Mouse (Mus musculus): Measurements from ENCODE around the gene Adh5. TPM values are rescaled to one million over a fixed set of nuclear protein-coding genes. Genes with fewer than 3 reads are reported as not detected.

The Adh5 gene
- 10 to 100 TPM; 85.5 to 88.9 TPM for total RNA-seq (2021)

GRCm38 (mm10) chr3:138442612-138443464 is at the start of gene Adh5:
Adh5 (plus strand) TSS chr3:138443093.
- intact Hi-C loops (cut with DNase I): loop anchor here (5.0 to 10.0 kb wide), 4 partner anchors 84 to 632 kb away; partner anchors contain the start of genes Dnajb14, Eif4e, Lamtor3 and Rap1gds1
- DNase-seq: peak; percentile 92

GRCm38 (mm10) chr3:138404872-138405271 is 38.0 kb upstream of the Adh5 start:
- DNase-seq: peak in 1 of 2 experiments; percentile 3
- intact Hi-C loops (cut with DNase I): loop anchor here (1.0 kb wide), 2 partner anchors 165 to 182 kb away; no protein-coding TSS in a partner anchor

- peak; percentile 48 to 54 for DNase-seq
- intact Hi-C loops (cut with DNase I): loop anchor here (1.0 kb wide), 2 partner anchors 165 to 182 kb away; no protein-coding TSS in a partner anchor
These were observed 37.6 kb upstream of the Adh5 start for GRCm38 (mm10) chr3:138405341-138405740.

- intact Hi-C loops (cut with DNase I): loop anchor here (1.0 to 2.0 kb wide), 3 partner anchors 166 to 207 kb away; no protein-coding TSS in a partner anchor
- DNase-seq: no peak
These were observed 37.1 kb upstream of the Adh5 start for GRCm38 (mm10) chr3:138405840-138406239.

- DNase-seq: no peak
- intact Hi-C loops (cut with DNase I): loop anchor here (2.0 kb wide), 1 partner anchor 209 kb away; no protein-coding TSS in a partner anchor
These were observed 35.0 kb upstream of the Adh5 start for GRCm38 (mm10) chr3:138407920-138408319.

GRCm38 (mm10) chr3:138409585-138409984 is 33.3 kb upstream of the Adh5 start:
- DNase-seq: no peak
- intact Hi-C loops (cut with DNase I): no loop called here

- DNase-seq: no peak
These were observed 32.7 kb upstream of the Adh5 start for GRCm38 (mm10) chr3:138410211-138410610.

GRCm38 (mm10) chr3:138415121-138415690 is 27.7 kb upstream of the Adh5 start, which contains the start of gene Adh4:
Adh4 (plus strand) TSS chr3:138415466.
- no peak for DNase-seq
- intact Hi-C loops (cut with DNase I): no loop called here

More at GRCm38 (mm10) chr3:138410211-138410610, 32.7 kb upstream of the Adh5 start:
- intact Hi-C loops (cut with DNase I): no loop called here

GRCm38 (mm10) chr3:138419369-138419768 is 23.5 kb upstream of the Adh5 start:
- no peak for DNase-seq
- intact Hi-C loops (cut with DNase I): no loop called here

GRCm38 (mm10) chr3:138420385-138420784 is 22.5 kb upstream of the Adh5 start:
- intact Hi-C loops (cut with DNase I): no loop called here
- no peak for DNase-seq

GRCm38 (mm10) chr3:138423664-138424063 is 19.2 kb upstream of the Adh5 start:
- DNase-seq: no peak
- intact Hi-C loops (cut with DNase I): no loop called here

GRCm38 (mm10) chr3:138424247-138424646 is 18.6 kb upstream of the Adh5 start:
- intact Hi-C loops (cut with DNase I): no loop called here
- DNase-seq: no peak

GRCm38 (mm10) chr3:138430360-138430976 is 12.4 kb upstream of the Adh5 start:
- DNase-seq: no peak
- intact Hi-C loops (cut with DNase I): loop anchor here (2.0 to 5.0 kb wide), 2 partner anchors 232 to 653 kb away; no protein-coding TSS in a partner anchor

- intact Hi-C loops (cut with DNase I): loop anchor here (2.0 to 5.0 kb wide), 3 partner anchors 209 to 655 kb away; no protein-coding TSS in a partner anchor
- no peak for DNase-seq
These were observed 11.1 kb upstream of the Adh5 start for GRCm38 (mm10) chr3:138431835-138432234.

- intact Hi-C loops (cut with DNase I): no loop called here
- DNase-seq: no peak
These were observed 4.2 kb upstream of the Adh5 start for GRCm38 (mm10) chr3:138438716-138439115.

- intact Hi-C loops (cut with DNase I): loop anchor here (5.0 to 10.0 kb wide), 4 partner anchors 85 to 633 kb away; partner anchors contain the start of genes Dnajb14, Eif4e, Lamtor3 and Rap1gds1
- no peak for DNase-seq
These were observed 690 bp upstream of the Adh5 start for GRCm38 (mm10) chr3:138442203-138442602.

- no peak for DNase-seq
- intact Hi-C loops (cut with DNase I): loop anchor here (5.0 to 10.0 kb wide), 4 partner anchors 84 to 631 kb away; partner anchors contain the start of genes Dnajb14, Eif4e, Lamtor3 and Rap1gds1
These were observed 525 bp downstream of the Adh5 start for GRCm38 (mm10) chr3:138443465-138443771.

- intact Hi-C loops (cut with DNase I): loop anchor here (10.0 kb wide), 2 partner anchors 533 to 627 kb away; partner anchors contain the start of genes Lamtor3 and Rap1gds1
- no peak for DNase-seq
These were observed 5.4 kb downstream of the Adh5 start for GRCm38 (mm10) chr3:138448077-138448860.

GRCm38 (mm10) chr3:138452169-138452568 is 9.3 kb downstream of the Adh5 start:
- intact Hi-C loops (cut with DNase I): loop anchor here (10.0 kb wide), 1 partner anchor 453 kb away; no protein-coding TSS in a partner anchor
- no peak for DNase-seq

GRCm38 (mm10) chr3:138454234-138454633 is 11.3 kb downstream of the Adh5 start:
- intact Hi-C loops (cut with DNase I): loop anchor here (10.0 kb wide), 1 partner anchor 451 kb away; no protein-coding TSS in a partner anchor

More at GRCm38 (mm10) chr3:138454234-138454633, 11.3 kb downstream of the Adh5 start:
- DNase-seq: no peak

All from heart, postnatal 36 days (tissue).